Mouse (Mus musculus) kidney, embryonic 15.5 days (tissue): Measurements from ENCODE around the gene Gpx8. TPM values are rescaled to one million over a fixed set of nuclear protein-coding genes. Genes with fewer than 3 reads are reported as not detected.
A peak's percentile ranks its signal among the peaks of the same experiment; 100 is the strongest.
"Not testable (repeated sequence)": the region's sequence is repeated elsewhere in the genome, so short reads cannot be mapped to it uniquely, and the experiment has no call there.

Experiments
- ATAC-seq: fragments of 200-750 bp; cut with Nextera tagmentation; replicated peaks from 2 replicates; pipeline ENCODE4 v1.8.0; 2017; ENCODE audit warnings: moderate TSS enrichment; ENCODE audit not compliant: low FRiP score
- H3K27ac ChIP-seq: fragments of 300-500 bp; sonication (generic); 2 replicates; pipeline ENCODE4 v1.5.1; 2015; ENCODE audit warnings: mild to moderate bottlenecking, inconsistent platforms
- H3K27me3 ChIP-seq: fragments of 300-500 bp; sonication (generic); 2 replicates; pipeline ENCODE4 v1.6.1; 2015; ENCODE audit warnings: inconsistent platforms
- H3K36me3 ChIP-seq: fragments of 300-500 bp; sonication (generic); 2 replicates; pipeline ENCODE4 v1.6.1; 2015; ENCODE audit warnings: inconsistent platforms
- H3K4me1 ChIP-seq: fragments of 300-500 bp; sonication (generic); 2 replicates; pipeline ENCODE4 v1.6.1; 2015; ENCODE audit warnings: inconsistent platforms
- H3K4me2 ChIP-seq: fragments of 300-500 bp; sonication (generic); 2 replicates; pipeline ENCODE4 v1.6.1; 2015; ENCODE audit warnings: moderate library complexity, mild to moderate bottlenecking, inconsistent platforms
- H3K4me3 ChIP-seq: fragments of 300-500 bp; sonication (generic); replicated peaks from 2 replicates; pipeline ENCODE4 v1.5.1; 2015; ENCODE audit warnings: mild to moderate bottlenecking, inconsistent platforms
- H3K9ac ChIP-seq: fragments of 300-500 bp; sonication (generic); 2 replicates; pipeline ENCODE4 v1.6.1; 2015; ENCODE audit warnings: mild to moderate bottlenecking, inconsistent platforms
- H3K9me3 ChIP-seq: fragments of 300-500 bp; sonication (generic); replicated peaks from 2 replicates; pipeline ENCODE4 v1.6.1; 2016; ENCODE audit warnings: inconsistent platforms
- WGBS: fragments of 180-500 bp; shearing (Covaris S2); methylation state at CpG from one replicate; pipeline ENCODE4 v1.1.7; 2015; ENCODE audit warnings: mixed read lengths; 5-methylcytosine and 5-hydroxymethylcytosine counted together
- polyA plus RNA-seq: library from polyadenylated mRNA; unstranded; fragments of >200 nt; fragmentation: Nextera tagmentation; extraction: Ambion mirVana; gene quantifications from 2 replicates; pipeline ENCODE4 v1.2.1, GENCODE M21; 2015

The Gpx8 gene
- polyA plus RNA-seq, 1 experiment from 2014 or later: 161 TPM

DNA sequence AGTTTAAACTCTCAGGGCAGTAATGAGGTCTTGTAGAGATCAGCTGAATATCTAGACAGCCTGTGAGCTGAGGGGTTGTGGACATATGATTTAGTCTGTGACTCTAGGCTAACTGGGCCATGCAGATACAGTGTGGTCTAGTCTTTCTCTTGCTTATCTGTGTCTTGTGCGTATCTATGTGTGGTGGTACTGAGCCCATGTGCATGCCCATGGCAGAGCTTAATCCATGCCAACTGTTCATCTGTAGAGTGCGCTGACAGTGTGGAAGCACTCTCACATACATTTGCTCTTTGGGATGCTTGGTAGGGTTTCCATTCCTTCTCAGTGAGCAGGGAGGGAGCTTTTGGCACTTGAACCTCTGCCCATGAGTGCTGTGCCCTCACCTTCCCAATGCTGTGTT is 24.7 kb downstream of the Gpx8 start:
- no peak overlapping the region for H3K9ac ChIP-seq
- H3K36me3 ChIP-seq: no peaks in the 10 kb centered on the region
- no peaks in the 10 kb centered on the region for H3K9me3 ChIP-seq
- no peak overlapping the region for H3K4me3 ChIP-seq
- H3K27ac ChIP-seq: no peak overlapping the region
- 88% methylated on average over 2 of the region's 2 CpGs for WGBS
- no peak for ATAC-seq
- no peak overlapping the region for H3K4me2 ChIP-seq
- H3K4me1 ChIP-seq: peaks cover 7% of the 10 kb centered on the region; the same call in 1 of the 2 replicates
- peaks cover 13% of the 10 kb centered on the region; the same call in 1 of the 2 replicates for H3K27me3 ChIP-seq

DNA sequence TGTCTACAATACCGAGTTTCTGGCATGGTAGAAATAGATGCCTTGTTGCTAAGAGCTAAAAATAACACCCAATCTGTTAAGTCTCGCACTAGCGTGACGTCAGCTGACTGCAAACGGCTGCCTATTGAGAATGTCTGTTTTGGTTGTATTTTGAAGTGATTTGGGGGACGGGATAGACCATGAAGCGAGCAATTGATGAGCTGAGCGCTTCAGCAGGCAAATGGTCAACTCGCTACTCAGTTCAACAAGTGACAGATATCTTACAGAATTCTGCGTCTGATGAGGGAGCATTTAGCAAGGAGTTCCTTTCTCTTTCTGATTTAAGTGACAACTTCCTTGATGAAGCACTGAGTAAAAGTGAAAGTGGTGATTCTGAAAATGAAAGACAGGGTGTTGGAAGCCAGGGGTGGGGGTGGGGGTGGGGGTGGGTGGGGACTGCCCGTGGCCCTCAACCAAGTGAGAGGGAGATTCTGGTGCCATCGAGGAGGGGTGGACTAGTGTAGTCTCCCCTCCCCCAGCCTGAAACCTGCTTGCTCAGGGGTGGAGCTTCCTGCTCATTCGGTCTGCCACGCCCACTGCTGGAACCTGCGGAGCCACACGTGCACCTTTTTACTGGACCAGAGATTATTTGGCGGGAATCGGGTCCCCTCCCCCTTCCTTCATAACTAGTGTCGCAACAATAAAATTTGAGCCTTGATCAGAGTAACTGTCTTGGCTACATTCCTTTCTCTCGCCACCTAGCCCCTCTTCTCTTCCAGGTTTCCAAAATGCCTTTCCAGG is 32.8 kb downstream of the Gpx8 start:
- peak overlapping the region; percentile 26 for H3K4me3 ChIP-seq
- H3K4me1 ChIP-seq, H3K27ac ChIP-seq, H3K36me3 ChIP-seq, H3K9ac ChIP-seq, H3K9me3 ChIP-seq, H3K27me3 ChIP-seq, ATAC-seq: not testable (repeated sequence)
- peak overlapping the region; percentile 52 for H3K4me2 ChIP-seq
- 37% methylated on average over 20 of the region's 20 CpGs for WGBS

DNA sequence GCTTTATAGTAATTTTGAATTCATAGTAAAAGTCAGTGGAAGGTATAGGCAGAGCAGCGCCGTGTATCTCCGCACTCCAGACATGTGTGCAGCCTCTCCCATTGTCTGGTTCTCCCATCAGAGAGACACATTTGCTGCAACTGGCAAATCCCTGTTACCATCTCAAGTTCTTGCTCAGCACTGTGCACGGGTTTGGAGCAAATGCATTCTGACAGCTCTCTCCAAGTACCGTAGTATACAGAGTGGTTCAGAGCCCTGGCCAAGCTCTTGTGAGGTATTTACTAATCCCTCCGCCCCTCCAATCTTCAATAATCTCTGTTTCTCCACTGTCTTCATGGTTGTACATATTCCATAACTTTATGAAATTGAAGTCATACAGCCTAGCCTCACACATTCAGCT is 33.5 kb downstream of the Gpx8 start:
- H3K4me1 ChIP-seq: no peaks in the 10 kb centered on the region
- H3K4me2 ChIP-seq: peak overlapping the region; percentile 52; the same call in 1 of the 2 replicates
- no peaks in the 10 kb centered on the region for H3K36me3 ChIP-seq
- ATAC-seq: no peak
- 0 out of 2 replicates have a peak, but pooled peaks cover 2% of the 10 kb centered on the region for H3K27me3 ChIP-seq
- H3K27ac ChIP-seq: no peak overlapping the region
- no peak overlapping the region for H3K9ac ChIP-seq
- H3K4me3 ChIP-seq: no peak overlapping the region
- no peaks in the 10 kb centered on the region for H3K9me3 ChIP-seq
- 82% methylated on average over 6 of the region's 6 CpGs for WGBS

DNA sequence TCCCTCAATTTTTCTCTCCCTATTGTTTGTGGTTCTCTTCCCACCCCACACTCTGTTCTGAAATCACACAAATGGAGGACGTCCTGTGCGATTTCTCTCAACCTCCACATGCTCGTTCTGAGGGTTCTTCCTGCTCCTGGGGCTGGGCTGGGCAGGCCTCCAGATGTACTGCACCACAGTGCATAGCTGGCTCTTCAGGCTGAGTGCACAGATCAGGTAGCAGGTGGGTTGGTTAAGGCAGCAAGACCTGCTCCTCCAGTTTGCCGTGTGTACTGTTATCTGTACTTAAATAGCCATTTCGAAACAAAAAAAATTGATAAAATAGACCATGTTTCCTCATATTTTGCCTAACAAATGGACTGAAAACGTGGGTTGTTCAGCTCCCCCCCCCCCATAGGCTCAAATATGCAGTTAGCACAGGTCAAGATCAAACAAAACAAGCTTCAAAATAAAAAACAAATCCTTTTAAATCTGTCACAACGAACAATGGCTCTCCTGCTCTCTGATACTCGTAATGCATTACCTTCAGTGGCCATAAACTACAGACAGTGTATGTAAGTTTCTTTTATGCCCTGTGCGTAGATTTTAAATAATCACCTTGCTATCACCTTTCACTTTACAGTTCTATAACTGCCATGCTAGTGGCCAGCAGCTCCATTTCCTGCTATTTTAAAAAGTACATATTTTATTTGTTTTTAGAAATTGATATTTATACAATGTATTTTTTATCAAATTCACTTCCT is 45.5 kb downstream of the Gpx8 start:
- Histone ChIP-seq H3K9me3 (no peaks in the 10 kb centered on the region), H3K27me3 (peaks cover 70% of the 10 kb centered on the region), H3K27ac (no peak overlapping the region), H3K4me1 (peaks cover 12% of the 10 kb centered on the region), H3K9ac (no peak overlapping the region), H3K4me3 (no peak overlapping the region), H3K36me3 (no peaks in the 10 kb centered on the region), H3K4me2 (no peak overlapping the region)
- no peak for ATAC-seq
- WGBS: 62% methylated on average over 9 of the region's 9 CpGs

GRCm38 (mm10) chr13:113000090-113000489 is 46.1 kb downstream of the Gpx8 start:
- H3K27me3 ChIP-seq: peaks cover 77% of the 10 kb centered on the region
- ATAC-seq: no peak
- H3K4me1 ChIP-seq: peaks cover 12% of the 10 kb centered on the region
- 80% methylated on average over 3 of the region's 3 CpGs for WGBS
- H3K9me3 ChIP-seq: no peaks in the 10 kb centered on the region
- no peak overlapping the region for H3K9ac ChIP-seq
- H3K27ac ChIP-seq: no peak overlapping the region
- H3K4me3 ChIP-seq: no peak overlapping the region
- no peaks in the 10 kb centered on the region for H3K36me3 ChIP-seq
- no peak overlapping the region for H3K4me2 ChIP-seq

DNA sequence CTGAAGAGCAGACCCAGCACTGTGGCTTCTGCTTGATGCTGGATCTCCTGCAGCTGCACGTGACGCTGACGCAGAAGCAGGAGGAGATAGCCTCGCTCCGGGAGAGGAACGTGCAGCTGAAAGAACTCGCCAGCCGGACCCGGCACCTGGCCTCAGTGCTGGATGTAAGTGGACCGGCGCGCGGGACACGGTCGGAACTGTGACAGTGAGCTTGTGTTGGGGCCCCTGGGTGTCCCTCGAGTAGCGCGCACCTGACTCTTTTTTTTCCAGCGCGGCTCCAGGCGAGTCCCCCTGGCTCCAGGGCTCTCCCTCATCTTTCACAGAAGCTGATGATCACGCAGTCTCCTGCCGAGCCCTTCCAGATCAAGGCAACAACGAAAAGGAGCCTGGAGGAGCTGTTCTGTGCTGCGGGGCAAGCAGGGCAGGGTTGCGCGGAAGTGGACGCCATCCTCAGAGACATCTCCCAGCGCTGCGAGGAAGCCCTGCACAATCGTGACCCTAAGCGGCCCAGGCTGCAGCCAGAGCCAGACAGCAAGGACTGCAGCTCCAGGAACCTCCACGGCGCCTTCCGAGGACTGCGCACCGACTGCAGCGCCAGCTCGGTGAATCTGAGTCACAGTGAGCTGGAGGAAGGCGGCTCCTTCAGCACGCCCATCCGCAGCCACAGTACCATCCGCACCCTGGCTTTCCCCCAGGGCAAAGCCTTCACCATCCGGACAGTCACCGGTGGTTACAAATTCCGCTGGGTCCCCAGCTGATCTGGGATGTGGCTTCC is 47.6 kb downstream of the Gpx8 start:
- Histone ChIP-seq H3K36me3 (no peaks in the 10 kb centered on the region), H3K9ac (peak overlapping the region; percentile 34; the same call in 1 of the 2 replicates), H3K27ac (no peak overlapping the region), H3K4me2 (peak overlapping the region; percentile 83), H3K27me3 (peaks cover 91% of the 10 kb centered on the region), H3K4me1 (peaks cover 21% of the 10 kb centered on the region), H3K9me3 (no peaks in the 10 kb centered on the region), H3K4me3 (peak overlapping the region; percentile 46)
- WGBS: under 1% methylated on average over 46 of the region's 46 CpGs
- peak; percentile 31; the same call in 1 of the 2 replicates for ATAC-seq

- Histone ChIP-seq H3K4me1 (peaks cover 27% of the 10 kb centered on the region), H3K4me2 (no peak overlapping the region), H3K4me3 (no peak overlapping the region), H3K9me3 (no peaks in the 10 kb centered on the region), H3K36me3 (no peaks in the 10 kb centered on the region), H3K9ac (no peak overlapping the region), H3K27me3 (peaks cover 98% of the 10 kb centered on the region), H3K27ac (no peak overlapping the region)
- no peak for ATAC-seq
- 72% methylated on average over 6 of the region's 6 CpGs for WGBS
Observed at GRCm38 (mm10) chr13:112997369-112997768, 48.8 kb downstream of the Gpx8 start.

GRCm38 (mm10) chr13:112996407-112996806 is 49.8 kb downstream of the Gpx8 start:
- H3K9ac ChIP-seq: no peak overlapping the region
- no peak for ATAC-seq
- H3K4me2 ChIP-seq: no peak overlapping the region
- no peaks in the 10 kb centered on the region for H3K9me3 ChIP-seq
- WGBS: 45% methylated on average over 4 of the region's 4 CpGs
- H3K36me3 ChIP-seq: no peaks in the 10 kb centered on the region
- peaks cover 27% of the 10 kb centered on the region for H3K4me1 ChIP-seq
- no peak overlapping the region for H3K27ac ChIP-seq
- H3K27me3 ChIP-seq: peaks cover 95% of the 10 kb centered on the region
- H3K4me3 ChIP-seq: no peak overlapping the region

DNA sequence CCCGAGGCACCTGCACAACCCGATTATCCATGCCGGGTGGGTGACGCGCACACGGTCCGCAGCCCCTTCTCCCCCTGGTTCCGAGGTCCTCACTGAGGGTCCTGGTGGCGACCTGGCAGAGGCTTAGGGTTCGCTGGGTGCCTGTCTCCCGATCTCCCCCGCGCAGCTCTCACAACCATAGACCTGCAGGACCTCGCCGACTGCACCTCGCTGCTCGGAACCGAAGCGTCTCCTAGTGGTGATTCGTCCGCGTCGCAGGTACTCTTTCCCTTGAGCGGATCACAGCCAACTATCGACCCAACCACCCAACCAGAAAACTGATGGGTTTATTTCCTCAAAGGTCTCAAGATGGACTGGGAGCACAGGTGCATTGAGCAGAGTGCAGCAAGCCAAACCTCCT is 52.0 kb downstream of the Gpx8 start:
- H3K27ac ChIP-seq: no peak overlapping the region
- no peaks in the 10 kb centered on the region for H3K9me3 ChIP-seq
- H3K4me2 ChIP-seq: peak overlapping the region; percentile 84
- peak overlapping the region; percentile 47 for H3K4me3 ChIP-seq
- ATAC-seq: peak; percentile 66
- H3K27me3 ChIP-seq: peaks cover 95% of the 10 kb centered on the region
- under 1% methylated on average over 25 of the region's 25 CpGs for WGBS
- no peaks in the 10 kb centered on the region for H3K36me3 ChIP-seq
- H3K4me1 ChIP-seq: peaks cover 45% of the 10 kb centered on the region
- H3K9ac ChIP-seq: no peak overlapping the region

GRCm38 (mm10) chr13:112993531-112994152 is 52.6 kb downstream of the Gpx8 start, which contains the start of gene Mcidas:
Gene Mcidas (plus strand): TSS chr13:112993845.
- Histone ChIP-seq H3K4me3 (peak within 1 kb of the TSS; percentile 47), H3K9ac (no peak within 1 kb of the TSS), H3K27me3 (peaks cover 95% of the 10 kb centered on the region), H3K4me2 (peak within 1 kb of the TSS; percentile 84), H3K4me1 (peaks cover 44% of the 10 kb centered on the region), H3K27ac (no peak within 1 kb of the TSS), H3K9me3 (no peaks in the 10 kb centered on the region), H3K36me3 (no peaks in the 10 kb centered on the region)
- under 1% methylated on average over 63 of the region's 63 CpGs for WGBS
- ATAC-seq: peak; percentile 42
